Mouse (Mus musculus) monocyte, adult 59 days (primary cell): Measurements from ENCODE around the gene Fbxw7. TPM values are rescaled to one million over a fixed set of nuclear protein-coding genes. Genes with fewer than 3 reads are reported as not detected.

Experiments
- total RNA-seq, 2 experiments: library from RNA; stranded (reverse); gene quantifications; one replicate each; pipeline ENCODE4 v1.2.4; 2023

Fbxw7 gene
- total RNA-seq: 10 to 100 TPM; 21.0 to 22.7 TPM

GRCm38 (mm10) chr3:84814762-84815381 lies at the start of gene Fbxw7:
TSS of gene Fbxw7 (plus strand) at chr3:84815268.

Other genes with a start within 250 kb of the Fbxw7 start
- gene Arfip1, start 232.6 kb upstream of the Fbxw7 start, total RNA-seq: 10 to 100 TPM; 29.1 to 36.2 TPM
- under 1 TPM in 1 of 2 experiments, not detected in 1; 0.13 TPM for gene Tigd4, start 221.7 kb upstream of the Fbxw7 start, total RNA-seq
- gene Tmem154, start 149.1 kb upstream of the Fbxw7 start, total RNA-seq: 10 to 100 TPM in 1 of 2 experiments, 1 to 10 TPM in 1; 9.8 to 18.2 TPM